Mouse (Mus musculus): Measurements from ENCODE around the gene Prss43. TPM values are rescaled to one million over a fixed set of nuclear protein-coding genes. Genes with fewer than 3 reads are reported as not detected.
"Not testable (repeated sequence)": the region's sequence is repeated elsewhere in the genome, so short reads cannot be mapped to it uniquely, and the experiment has no call there.

Gene Prss43
- total and polyA plus RNA-seq, 2 experiments from 2014 or later: 0.04 TPM; not detected in 1

DNA sequence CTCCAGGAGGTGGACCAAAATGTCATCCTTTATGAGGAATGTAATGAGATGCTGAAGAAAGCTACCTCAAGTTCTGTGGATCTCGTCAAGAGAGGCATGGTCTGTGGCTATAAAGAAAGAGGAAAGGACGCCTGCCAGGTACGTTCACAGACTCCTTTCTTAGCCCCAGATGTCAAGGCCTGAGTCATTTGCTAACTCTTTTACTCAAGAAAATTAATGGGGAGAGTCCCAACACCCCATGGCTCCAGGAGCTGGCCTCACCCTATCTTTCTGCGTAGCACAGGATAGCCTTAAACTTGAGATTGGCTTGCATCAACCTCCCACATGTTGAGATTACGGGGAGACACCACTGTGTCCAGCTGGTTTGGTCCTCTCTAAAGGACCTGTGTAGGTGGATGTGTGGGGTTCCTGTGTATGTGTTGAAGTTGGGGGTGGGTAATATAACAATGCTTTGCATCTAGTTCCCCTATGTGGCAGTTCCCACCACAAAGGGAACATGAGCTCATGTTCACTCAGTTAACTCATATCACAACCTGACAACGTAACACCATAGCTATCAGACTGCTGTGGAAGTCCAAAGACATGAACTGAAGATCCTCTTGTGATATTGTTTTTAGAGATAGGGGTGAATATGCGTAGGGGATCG lies 25.5 kb upstream of the Prss43 start:
- Histone ChIP-seq H3K4me2 (ENCODE audit: low read depth, low read length) (no peak overlapping the region), H3K9me3 (replicated peaks; ENCODE audit: control insufficient read depth, low read length) (no peaks in the 10 kb centered on the region), H3K9ac (replicated peaks; ENCODE audit: low read depth, low read length) (no peak overlapping the region), H3K4me3 (ENCODE audit: low read depth, low read length) (no peak overlapping the region), H3K27ac (ENCODE audit: low read depth) (no peak overlapping the region), H3K36me3 (replicated peaks; ENCODE audit: control insufficient read depth, insufficient read depth, low read length) (no peaks in the 10 kb centered on the region), H3K4me1 (ENCODE audit: control insufficient read depth, insufficient read depth) (no peaks in the 10 kb centered on the region), H3K27me3 (ENCODE audit: control insufficient read depth, insufficient read depth, low read length) (no peaks in the 10 kb centered on the region)
- 85% methylated on average over 8 of the region's 8 CpGs for WGBS
- TF ChIP-seq CTCF (IDR thresholded peaks at IDR 0.05; ENCODE audit: low read depth): no peak
- TF ChIP-seq EP300 (IDR thresholded peaks at IDR 0.05; ENCODE audit: low read depth): no peak
- DNase-seq (ENCODE audit: low spot score): no peak
- ATAC-seq (ENCODE audit: insufficient read depth, low read depth): no peak

GRCm38 (mm10) chr9:110803294-110803693 lies 23.2 kb upstream of the Prss43 start:
- H3K4me3 ChIP-seq (ENCODE audit: low read depth, low read length): no peak overlapping the region
- ATAC-seq (ENCODE audit: insufficient read depth, low read depth): no peak
- no peak overlapping the region for H3K27ac ChIP-seq (ENCODE audit: low read depth)
- no peak overlapping the region for H3K9ac ChIP-seq (replicated peaks; ENCODE audit: low read depth, low read length)
- H3K4me2 ChIP-seq (ENCODE audit: low read depth, low read length): no peak overlapping the region
- TF ChIP-seq EP300 (IDR thresholded peaks at IDR 0.05; ENCODE audit: low read depth): no peak
- no peak for TF ChIP-seq CTCF (IDR thresholded peaks at IDR 0.05; ENCODE audit: low read depth)
- DNase-seq (ENCODE audit: low spot score): no peak
- no peaks in the 10 kb centered on the region for H3K27me3 ChIP-seq (ENCODE audit: control insufficient read depth, insufficient read depth, low read length)
- no peaks in the 10 kb centered on the region for H3K36me3 ChIP-seq (replicated peaks; ENCODE audit: control insufficient read depth, insufficient read depth, low read length)
- H3K4me1 ChIP-seq (ENCODE audit: control insufficient read depth, insufficient read depth): no peaks in the 10 kb centered on the region
- WGBS: 66% methylated on average over 4 of the region's 4 CpGs
- H3K9me3 ChIP-seq (replicated peaks; ENCODE audit: control insufficient read depth, low read length): no peaks in the 10 kb centered on the region

DNA sequence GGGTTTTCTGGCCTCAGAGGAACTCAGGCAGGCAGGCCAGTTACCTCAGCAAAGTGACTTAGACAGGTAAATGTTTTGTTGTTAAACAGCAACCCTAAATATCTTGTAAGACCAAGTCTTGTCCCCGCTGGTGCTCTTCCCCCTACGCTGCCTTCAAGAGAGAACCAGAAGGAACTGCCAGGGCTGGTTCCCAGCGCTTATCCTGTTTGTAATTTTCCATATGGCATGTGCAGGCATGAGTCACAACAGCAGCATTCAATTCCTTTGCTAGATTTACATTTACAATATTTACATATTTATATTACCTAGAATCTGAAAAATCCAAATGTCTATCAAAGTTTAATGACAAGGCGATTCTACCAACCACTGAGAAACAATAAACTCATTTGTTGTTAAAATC lies 16.4 kb upstream of the Prss43 start:
- TF ChIP-seq EP300 (IDR thresholded peaks at IDR 0.05; ENCODE audit: low read depth) (no peak), CTCF (IDR thresholded peaks at IDR 0.05; ENCODE audit: low read depth) (no peak)
- Histone ChIP-seq H3K4me2 (ENCODE audit: low read depth, low read length) (no peak overlapping the region), H3K9ac (replicated peaks; ENCODE audit: low read depth, low read length) (no peak overlapping the region), H3K27ac (ENCODE audit: low read depth) (no peak overlapping the region), H3K4me1 (ENCODE audit: control insufficient read depth, insufficient read depth) (no peaks in the 10 kb centered on the region), H3K36me3 (replicated peaks; ENCODE audit: control insufficient read depth, insufficient read depth, low read length) (no peaks in the 10 kb centered on the region), H3K4me3 (ENCODE audit: low read depth, low read length) (no peak overlapping the region), H3K27me3 (ENCODE audit: control insufficient read depth, insufficient read depth, low read length) (no peaks in the 10 kb centered on the region), H3K9me3 (replicated peaks; ENCODE audit: control insufficient read depth, low read length) (no peaks in the 10 kb centered on the region)
- DNase-seq (ENCODE audit: low spot score) (no peak), ATAC-seq (ENCODE audit: insufficient read depth, low read depth) (no peak)
- WGBS: 77% methylated on average over 4 of the region's 4 CpGs

DNA sequence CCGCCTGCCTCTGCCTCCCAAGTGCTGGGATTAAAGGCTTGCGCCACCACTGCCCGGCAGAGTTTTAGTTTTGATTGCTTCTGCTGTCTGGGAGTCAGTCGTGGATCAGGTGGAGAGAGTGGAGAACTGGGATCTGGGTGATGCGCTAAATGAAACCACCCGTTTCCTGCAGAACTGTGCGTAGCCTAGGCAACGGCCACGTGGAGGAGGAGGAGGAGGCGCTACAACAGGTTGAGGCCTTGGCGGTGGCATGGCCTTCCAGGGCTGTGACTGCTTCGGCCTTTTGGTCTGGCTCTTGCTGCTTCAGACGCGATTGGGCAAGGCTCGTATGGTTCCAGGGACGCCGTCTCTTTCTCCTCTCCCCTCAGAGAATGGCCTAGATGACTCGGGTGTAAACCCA lies 12.7 kb upstream of the Prss43 start, which contains the start of gene Prss44:
Gene Prss44 (plus strand): TSS at position 206 of the 400 bp plus-strand sequence.
- no peak for ATAC-seq (ENCODE audit: insufficient read depth, low read depth)
- no peak within 1 kb of the TSS for H3K27ac ChIP-seq (ENCODE audit: low read depth)
- H3K36me3 ChIP-seq (replicated peaks; ENCODE audit: control insufficient read depth, insufficient read depth, low read length): no peaks in the 10 kb centered on the region
- H3K4me1 ChIP-seq (ENCODE audit: control insufficient read depth, insufficient read depth): no peaks in the 10 kb centered on the region
- 56% methylated on average over 18 of the region's 18 CpGs for WGBS
- H3K4me2 ChIP-seq (ENCODE audit: low read depth, low read length): no peak within 1 kb of the TSS
- no peak for DNase-seq (ENCODE audit: low spot score)
- H3K9me3 ChIP-seq (replicated peaks; ENCODE audit: control insufficient read depth, low read length): no peaks in the 10 kb centered on the region
- no peak within 1 kb of the TSS for H3K4me3 ChIP-seq (ENCODE audit: low read depth, low read length)
- no peak within 1 kb of the TSS for H3K9ac ChIP-seq (replicated peaks; ENCODE audit: low read depth, low read length)
- TF ChIP-seq EP300 (IDR thresholded peaks at IDR 0.05; ENCODE audit: low read depth) (no peak), CTCF (IDR thresholded peaks at IDR 0.05; ENCODE audit: low read depth) (no peak)
- H3K27me3 ChIP-seq (ENCODE audit: control insufficient read depth, insufficient read depth, low read length): no peaks in the 10 kb centered on the region

DNA sequence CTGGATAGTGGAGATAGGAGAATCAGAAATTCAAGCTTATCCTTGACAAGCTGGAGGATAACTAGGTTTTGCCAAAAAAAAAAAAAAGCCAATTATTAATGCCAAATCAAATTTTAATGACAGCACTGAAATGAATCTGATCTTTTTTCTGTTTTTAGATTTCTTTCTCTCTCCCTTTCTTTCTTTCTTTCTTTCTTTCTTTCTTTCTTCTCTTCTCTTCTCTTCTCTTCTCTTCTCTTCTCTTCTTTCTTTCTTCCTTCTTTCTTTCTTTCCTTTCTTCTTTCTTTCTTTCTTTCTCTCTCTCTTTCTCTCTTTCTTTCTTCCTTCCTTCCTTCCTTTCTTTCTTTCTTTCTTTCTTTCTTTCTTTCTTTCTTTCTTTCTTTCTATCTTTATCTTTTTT lies 5.9 kb upstream of the Prss43 start:
- H3K27me3 ChIP-seq (ENCODE audit: control insufficient read depth, insufficient read depth, low read length); H3K27ac ChIP-seq (ENCODE audit: low read depth); H3K9ac ChIP-seq (replicated peaks; ENCODE audit: low read depth, low read length); H3K4me3 ChIP-seq (ENCODE audit: low read depth, low read length); DNase-seq (ENCODE audit: low spot score); H3K4me1 ChIP-seq (ENCODE audit: control insufficient read depth, insufficient read depth); H3K4me2 ChIP-seq (ENCODE audit: low read depth, low read length); ATAC-seq (ENCODE audit: insufficient read depth, low read depth); H3K9me3 ChIP-seq (replicated peaks; ENCODE audit: control insufficient read depth, low read length); H3K36me3 ChIP-seq (replicated peaks; ENCODE audit: control insufficient read depth, insufficient read depth, low read length): not testable (repeated sequence)

DNA sequence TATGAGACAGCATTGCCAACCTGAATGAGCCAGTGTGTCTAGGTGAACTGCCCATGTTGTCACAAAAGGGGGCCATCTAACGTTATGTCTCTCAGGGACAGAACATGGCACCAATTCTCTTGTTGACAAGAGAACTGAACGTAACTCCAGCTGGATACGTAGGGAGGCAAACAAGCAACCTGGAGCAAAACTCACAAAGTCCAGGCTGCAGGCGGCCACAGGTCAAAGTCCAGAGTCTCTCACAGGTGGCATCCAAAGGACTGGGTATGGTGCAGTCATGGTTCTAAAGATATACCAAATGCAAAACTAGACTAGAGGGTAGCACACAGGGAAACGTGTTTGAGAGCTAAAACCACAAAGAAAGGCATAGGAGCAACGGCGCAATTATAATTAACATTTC lies 5.1 kb upstream of the Prss43 start:
- Histone ChIP-seq H3K4me1 (ENCODE audit: control insufficient read depth, insufficient read depth) (no peaks in the 10 kb centered on the region), H3K27me3 (ENCODE audit: control insufficient read depth, insufficient read depth, low read length) (no peaks in the 10 kb centered on the region), H3K9ac (replicated peaks; ENCODE audit: low read depth, low read length) (no peak overlapping the region), H3K9me3 (replicated peaks; ENCODE audit: control insufficient read depth, low read length) (no peaks in the 10 kb centered on the region), H3K36me3 (replicated peaks; ENCODE audit: control insufficient read depth, insufficient read depth, low read length) (no peaks in the 10 kb centered on the region), H3K4me2 (ENCODE audit: low read depth, low read length) (no peak overlapping the region), H3K4me3 (ENCODE audit: low read depth, low read length) (no peak overlapping the region), H3K27ac (ENCODE audit: low read depth) (no peak overlapping the region)
- no peak for DNase-seq (ENCODE audit: low spot score)
- no peak for ATAC-seq (ENCODE audit: insufficient read depth, low read depth)
- TF ChIP-seq CTCF (IDR thresholded peaks at IDR 0.05; ENCODE audit: low read depth) (no peak), EP300 (IDR thresholded peaks at IDR 0.05; ENCODE audit: low read depth) (no peak)
- 78% methylated on average over 7 of the region's 7 CpGs for WGBS

Measured in heart, postnatal 0 days (tissue).